Mouse (Mus musculus) midbrain, embryonic 10.5 days (tissue): ENCODE measurements around the gene Nynrin. TPM values are rescaled to one million over a fixed set of nuclear protein-coding genes. Genes with fewer than 3 reads are reported as not detected.
A peak's percentile ranks its signal among the peaks of the same experiment; 100 is the strongest.

Source experiments
- DNase-seq: peaks from one replicate; pipeline ENCODE4 v3.0.0-alpha.2; 2017; ENCODE audit warnings: low spot score
- H3K27ac ChIP-seq: fragments of 300-500 bp; sonication (generic); replicated peaks from 2 replicates; pipeline ENCODE4 v1.5.1; 2016; ENCODE audit warnings: mild to moderate bottlenecking
- H3K27me3 ChIP-seq: fragments of 300-500 bp; sonication (generic); 2 replicates; pipeline ENCODE4 v1.6.1; 2016; ENCODE audit warnings: low read depth, mild to moderate bottlenecking; ENCODE audit not compliant: poor library complexity, severe bottlenecking
- H3K36me3 ChIP-seq: fragments of 300-500 bp; sonication (generic); 2 replicates; pipeline ENCODE4 v1.6.1; 2016; ENCODE audit warnings: mild to moderate bottlenecking, moderate library complexity
- H3K4me1 ChIP-seq: fragments of 300-500 bp; sonication (generic); 2 replicates; pipeline ENCODE4 v1.6.1; 2016
- H3K4me3 ChIP-seq: fragments of 300-500 bp; sonication (generic); 2 replicates; pipeline ENCODE4 v1.5.1; 2016; ENCODE audit warnings: mild to moderate bottlenecking, moderate library complexity
- H3K9me3 ChIP-seq: fragments of 300-500 bp; sonication (generic); replicated peaks from 2 replicates; pipeline ENCODE4 v1.6.1; 2016; ENCODE audit warnings: mild to moderate bottlenecking
- WGBS: fragments of 180-500 bp; shearing (Covaris S2); methylation state at CpG from one replicate; pipeline ENCODE4 v1.1.7; 2016; 5-methylcytosine and 5-hydroxymethylcytosine counted together
- polyA plus RNA-seq: library from polyadenylated mRNA; unstranded; fragments of >200 nt; fragmentation: Nextera tagmentation; extraction: Ambion mirVana; gene quantifications from 2 replicates; pipeline ENCODE4 v1.2.1, GENCODE M21; 2016

The Nynrin gene
- polyA plus RNA-seq, 1 experiment from 2014 or later, result 22.3 TPM

- DNase-seq, result no peak
- Histone ChIP-seq H3K36me3 (peaks cover 50% of the 10 kb centered on the region), H3K27me3 (no peaks in the 10 kb centered on the region), H3K9me3 (no peaks in the 10 kb centered on the region), H3K27ac (peak overlapping the region; percentile 71), H3K4me3 (no peak overlapping the region), H3K4me1 (peaks cover 22% of the 10 kb centered on the region)
- WGBS, result 87% methylated on average over 8 of the region's 8 CpGs
Measured at GRCm38 (mm10) chr14:55873242-55873713, 19.5 kb downstream of the Nynrin start.

GRCm38 (mm10) chr14:55873714-55874683 is 20.2 kb downstream of the Nynrin start:
- Histone ChIP-seq H3K36me3 (peaks cover 43% of the 10 kb centered on the region), H3K4me1 (peaks cover 26% of the 10 kb centered on the region), H3K9me3 (no peaks in the 10 kb centered on the region), H3K27ac (peak overlapping the region; percentile 71), H3K27me3 (no peaks in the 10 kb centered on the region), H3K4me3 (peak overlapping the region; percentile 40)
- peak; percentile 86 for DNase-seq
- WGBS, result 18% methylated on average over 30 of the region's 30 CpGs

- 37% methylated on average over 14 of the region's 14 CpGs for WGBS
- Histone ChIP-seq H3K4me1 (peaks cover 26% of the 10 kb centered on the region), H3K27ac (no peak overlapping the region), H3K36me3 (peaks cover 6% of the 10 kb centered on the region), H3K27me3 (no peaks in the 10 kb centered on the region), H3K9me3 (no peaks in the 10 kb centered on the region), H3K4me3 (no peak overlapping the region; the same call in 1 of the 2 replicates)
- DNase-seq, result no peak
Measured at GRCm38 (mm10) chr14:55877469-55878315, 23.9 kb downstream of the Nynrin start.

- 34% methylated on average over 7 of the region's 7 CpGs for WGBS
Measured at GRCm38 (mm10) chr14:55878316-55878940, 24.6 kb downstream of the Nynrin start.

GRCm38 (mm10) chr14:55879623-55880022 is 25.8 kb downstream of the Nynrin start:
- Histone ChIP-seq H3K27me3 (0 out of 2 replicates have a peak, but pooled peaks cover 4% of the 10 kb centered on the region), H3K9me3 (no peaks in the 10 kb centered on the region), H3K4me1 (peaks cover 25% of the 10 kb centered on the region), H3K4me3 (no peak overlapping the region), H3K27ac (no peak overlapping the region), H3K36me3 (no peaks in the 10 kb centered on the region)
- WGBS, result 32% methylated on average over 1 of the region's 1 CpGs
- peak; percentile 57 for DNase-seq

More at GRCm38 (mm10) chr14:55878316-55878940, 24.6 kb downstream of the Nynrin start:
- Histone ChIP-seq H3K9me3 (no peaks in the 10 kb centered on the region), H3K27ac (no peak overlapping the region), H3K4me1 (peaks cover 24% of the 10 kb centered on the region), H3K4me3 (no peak overlapping the region), H3K27me3 (0 out of 2 replicates have a peak, but pooled peaks cover 3% of the 10 kb centered on the region), H3K36me3 (no peaks in the 10 kb centered on the region)
- DNase-seq, result no peak

GRCm38 (mm10) chr14:55880982-55881381 is 27.2 kb downstream of the Nynrin start:
- Histone ChIP-seq H3K27me3 (0 out of 2 replicates have a peak, but pooled peaks cover 4% of the 10 kb centered on the region), H3K4me3 (no peak overlapping the region), H3K9me3 (no peaks in the 10 kb centered on the region), H3K4me1 (peaks cover 34% of the 10 kb centered on the region), H3K36me3 (no peaks in the 10 kb centered on the region), H3K27ac (no peak overlapping the region)
- DNase-seq, result no peak
- WGBS, result 83% methylated on average over 8 of the region's 8 CpGs

- peak overlapping the region; percentile 33; the same call in 1 of the 2 replicates for H3K27ac ChIP-seq
- 67% methylated on average over 6 of the region's 6 CpGs for WGBS
- DNase-seq, result no peak
Measured at GRCm38 (mm10) chr14:55882171-55882641, 28.4 kb downstream of the Nynrin start.

GRCm38 (mm10) chr14:55883149-55883661 is 29.4 kb downstream of the Nynrin start:
- H3K4me1 ChIP-seq, result peaks cover 40% of the 10 kb centered on the region
- H3K27ac ChIP-seq, result 0 out of 2 replicates have a peak overlapping the region, but pooled peaks have one; percentile 33
- peaks cover 19% of the 10 kb centered on the region for H3K36me3 ChIP-seq
- 0 out of 2 replicates have a peak, but pooled peaks cover 4% of the 10 kb centered on the region for H3K27me3 ChIP-seq
- H3K9me3 ChIP-seq, result no peaks in the 10 kb centered on the region
- 93% methylated on average over 13 of the region's 13 CpGs for WGBS
- no peak overlapping the region for H3K4me3 ChIP-seq
- DNase-seq, result no peak

More at GRCm38 (mm10) chr14:55882171-55882641, 28.4 kb downstream of the Nynrin start:
- Histone ChIP-seq H3K4me3 (no peak overlapping the region), H3K36me3 (peaks cover 9% of the 10 kb centered on the region), H3K9me3 (no peaks in the 10 kb centered on the region), H3K27me3 (0 out of 2 replicates have a peak, but pooled peaks cover 4% of the 10 kb centered on the region), H3K4me1 (peaks cover 46% of the 10 kb centered on the region)

GRCm38 (mm10) chr14:55883663-55884062 is 29.9 kb downstream of the Nynrin start:
- peak overlapping the region; percentile 82; the same call in 1 of the 2 replicates for H3K4me3 ChIP-seq
- H3K27me3 ChIP-seq, result 0 out of 2 replicates have a peak, but pooled peaks cover 4% of the 10 kb centered on the region
- 90% methylated on average over 12 of the region's 12 CpGs for WGBS
- H3K27ac ChIP-seq, result peak overlapping the region; percentile 94
- no peaks in the 10 kb centered on the region for H3K9me3 ChIP-seq
- peaks cover 24% of the 10 kb centered on the region for H3K36me3 ChIP-seq
- H3K4me1 ChIP-seq, result peaks cover 36% of the 10 kb centered on the region
- no peak for DNase-seq

GRCm38 (mm10) chr14:55884166-55884565 is 30.4 kb downstream of the Nynrin start, which contains the start of gene Cbln3:
Cbln3 (minus strand) TSS chr14:55884392.
- no peaks in the 10 kb centered on the region for H3K9me3 ChIP-seq
- WGBS, result 37% methylated on average over 4 of the region's 4 CpGs
- 0 out of 2 replicates have a peak, but pooled peaks cover 4% of the 10 kb centered on the region for H3K27me3 ChIP-seq
- no peak for DNase-seq
- H3K27ac ChIP-seq, result peak within 1 kb of the TSS; percentile 94
- H3K4me1 ChIP-seq, result peaks cover 35% of the 10 kb centered on the region
- H3K36me3 ChIP-seq, result peaks cover 29% of the 10 kb centered on the region
- H3K4me3 ChIP-seq, result peak within 1 kb of the TSS; percentile 82

- no peaks in the 10 kb centered on the region for H3K9me3 ChIP-seq
- peak within 1 kb of the TSS; percentile 94 for H3K27ac ChIP-seq
- peak within 1 kb of the TSS; percentile 82 for H3K4me3 ChIP-seq
- H3K36me3 ChIP-seq, result peaks cover 34% of the 10 kb centered on the region
- H3K27me3 ChIP-seq, result 0 out of 2 replicates have a peak, but pooled peaks cover 4% of the 10 kb centered on the region
- H3K4me1 ChIP-seq, result peaks cover 35% of the 10 kb centered on the region
- DNase-seq, result peak; percentile 92
- under 1% methylated on average over 28 of the region's 30 CpGs for WGBS
Measured at GRCm38 (mm10) chr14:55884713-55885113, 30.9 kb downstream of the Nynrin start, which contains the start of gene Khnyn. Khnyn (plus strand) TSS chr14:55884947.
